Mouse (Mus musculus): ENCODE results near the gene Muc13. TPM values are rescaled to one million over a fixed set of nuclear protein-coding genes. Genes with fewer than 3 reads are reported as not detected.

Muc13 gene
- polyA plus RNA-seq, 1 experiment: 1,622 TPM

- no peak for DNase-seq (ENCODE audit: low read depth, low spot score)
- WGBS: 67% methylated on average over 3 of the region's 3 CpGs
These were observed 25.2 kb upstream of the Muc13 start for GRCm38 (mm10) chr16:33768491-33769278.

GRCm38 (mm10) chr16:33769848-33770247 is 24.0 kb upstream of the Muc13 start:
- no peak for DNase-seq (ENCODE audit: low read depth, low spot score)
- 33% methylated on average over 7 of the region's 7 CpGs for WGBS

GRCm38 (mm10) chr16:33770778-33771454 is 22.9 kb upstream of the Muc13 start:
- DNase-seq (ENCODE audit: low read depth, low spot score): no peak
- 88% methylated on average over 4 of the region's 4 CpGs for WGBS

GRCm38 (mm10) chr16:33772809-33773208 is 21.0 kb upstream of the Muc13 start:
- WGBS: 35% methylated on average over 5 of the region's 5 CpGs
- DNase-seq (ENCODE audit: low read depth, low spot score): no peak

- 44% methylated on average over 3 of the region's 3 CpGs for WGBS
- DNase-seq (ENCODE audit: low read depth, low spot score): no peak
These were observed 18.9 kb upstream of the Muc13 start for GRCm38 (mm10) chr16:33774972-33775371.

- 47% methylated on average over 1 of the region's 1 CpGs for WGBS
These were observed 18.0 kb upstream of the Muc13 start for GRCm38 (mm10) chr16:33775733-33776335.

GRCm38 (mm10) chr16:33776766-33777529 is 16.9 kb upstream of the Muc13 start:
- WGBS: 29% methylated on average over 7 of the region's 7 CpGs
- no peak for DNase-seq (ENCODE audit: low read depth, low spot score)

More at GRCm38 (mm10) chr16:33775733-33776335, 18.0 kb upstream of the Muc13 start:
- no peak for DNase-seq (ENCODE audit: low read depth, low spot score)

- 67% methylated on average over 6 of the region's 6 CpGs for WGBS
These were observed 16.2 kb upstream of the Muc13 start for GRCm38 (mm10) chr16:33777607-33778006.

GRCm38 (mm10) chr16:33781789-33782728 is 11.8 kb upstream of the Muc13 start:
- DNase-seq (ENCODE audit: low read depth, low spot score): no peak
- 42% methylated on average over 5 of the region's 5 CpGs for WGBS

More at GRCm38 (mm10) chr16:33777607-33778006, 16.2 kb upstream of the Muc13 start:
- no peak for DNase-seq (ENCODE audit: low read depth, low spot score)

- WGBS: 43% methylated on average over 1 of the region's 1 CpGs
- no peak for DNase-seq (ENCODE audit: low read depth, low spot score)
These were observed 11.1 kb upstream of the Muc13 start for GRCm38 (mm10) chr16:33782729-33783091.

GRCm38 (mm10) chr16:33784547-33784946 is 9.3 kb upstream of the Muc13 start:
- no peak for DNase-seq (ENCODE audit: low read depth, low spot score)
- WGBS: 73% methylated on average over 1 of the region's 1 CpGs

GRCm38 (mm10) chr16:33785092-33785704 is 8.6 kb upstream of the Muc13 start:
- DNase-seq (ENCODE audit: low read depth, low spot score): no peak
- 20% methylated on average over 8 of the region's 8 CpGs for WGBS

- no peak for DNase-seq (ENCODE audit: low read depth, low spot score)
- 49% methylated on average over 7 of the region's 7 CpGs for WGBS
These were observed 7.0 kb upstream of the Muc13 start for GRCm38 (mm10) chr16:33786657-33787390.

- 18% methylated on average over 4 of the region's 4 CpGs for WGBS
These were observed 1.3 kb downstream of the Muc13 start for GRCm38 (mm10) chr16:33795106-33795505.

GRCm38 (mm10) chr16:33795887-33796286 is 2.0 kb downstream of the Muc13 start:
- no peak for DNase-seq (ENCODE audit: low read depth, low spot score)
- 16% methylated on average over 6 of the region's 6 CpGs for WGBS

More at GRCm38 (mm10) chr16:33795106-33795505, 1.3 kb downstream of the Muc13 start:
- DNase-seq (ENCODE audit: low read depth, low spot score): no peak

GRCm38 (mm10) chr16:33796756-33797155 is 2.9 kb downstream of the Muc13 start:
- 36% methylated on average over 3 of the region's 3 CpGs for WGBS
- no peak for DNase-seq (ENCODE audit: low read depth, low spot score)

- no peak for DNase-seq (ENCODE audit: low read depth, low spot score)
- 24% methylated on average over 5 of the region's 5 CpGs for WGBS
These were observed 4.0 kb downstream of the Muc13 start for GRCm38 (mm10) chr16:33797860-33798259.

GRCm38 (mm10) chr16:33810002-33810401 is 16.2 kb downstream of the Muc13 start:
- no peak for DNase-seq (ENCODE audit: low read depth, low spot score)
- 68% methylated on average over 3 of the region's 3 CpGs for WGBS
